Mouse (Mus musculus): ENCODE measurements at regions not wholly inside any gene's neighbourhood (a gene's known extent, or its start where the extent isn't known, plus 50 kb on each side); places are given as distances from the start of the nearest gene placed in this dataset.

- 71% methylated on average over 6 of the region's 6 CpGs for WGBS
- no peak for ATAC-seq (ENCODE audit: low FRiP score, low TSS enrichment)
Measured at GRCm38 (mm10) chr2:178948471-178948870, 493.8 kb upstream of the Cdh4 start.

GRCm38 (mm10) chr2:178949103-178949502, 493.1 kb upstream of the Cdh4 start:
- Histone ChIP-seq H3K9me3 (ENCODE audit: control insufficient read depth, low read length) (no peaks in the 10 kb centered on the region), H3K9ac (ENCODE audit: low read length) (no peak overlapping the region), H3K4me3 (ENCODE audit: low read depth, low read length) (no peak overlapping the region), H3K4me1 (replicated peaks; ENCODE audit: control insufficient read depth, insufficient read depth) (no peaks in the 10 kb centered on the region), H3K27me3 (ENCODE audit: control insufficient read depth, insufficient read depth, low read length) (no peaks in the 10 kb centered on the region), H3K27ac (replicated peaks) (no peak overlapping the region), H3K4me2 (replicated peaks; ENCODE audit: low read depth) (no peak overlapping the region), H3K36me3 (ENCODE audit: control insufficient read depth, insufficient read depth, low read length) (no peaks in the 10 kb centered on the region)
- no peak for DNase-seq (ENCODE audit: low spot score)
- no peak for ATAC-seq (ENCODE audit: low FRiP score, low TSS enrichment)
- no peak for TF ChIP-seq CTCF (IDR thresholded peaks at IDR 0.05; ENCODE audit: low read depth)
- no peak for TF ChIP-seq EP300 (optimal IDR thresholded peaks at IDR 0.05)
- WGBS = 36% methylated on average over 4 of the region's 4 CpGs

More at GRCm38 (mm10) chr2:178948471-178948870, 493.8 kb upstream of the Cdh4 start:
- DNase-seq (ENCODE audit: low spot score) = no peak
- no peak overlapping the region for H3K4me2 ChIP-seq (replicated peaks; ENCODE audit: low read depth)
- no peaks in the 10 kb centered on the region for H3K27me3 ChIP-seq (ENCODE audit: control insufficient read depth, insufficient read depth, low read length)
- TF ChIP-seq EP300 (optimal IDR thresholded peaks at IDR 0.05) (no peak), CTCF (IDR thresholded peaks at IDR 0.05; ENCODE audit: low read depth) (no peak)
- no peaks in the 10 kb centered on the region for H3K9me3 ChIP-seq (ENCODE audit: control insufficient read depth, low read length)
- no peak overlapping the region for H3K9ac ChIP-seq (ENCODE audit: low read length)
- no peak overlapping the region for H3K4me3 ChIP-seq (ENCODE audit: low read depth, low read length)
- H3K36me3 ChIP-seq (ENCODE audit: control insufficient read depth, insufficient read depth, low read length) = no peaks in the 10 kb centered on the region
- H3K27ac ChIP-seq (replicated peaks) = no peak overlapping the region
- H3K4me1 ChIP-seq (replicated peaks; ENCODE audit: control insufficient read depth, insufficient read depth) = no peaks in the 10 kb centered on the region

- Histone ChIP-seq H3K9me3 (ENCODE audit: control insufficient read depth, low read length) (no peaks in the 10 kb centered on the region), H3K4me1 (replicated peaks; ENCODE audit: control insufficient read depth, insufficient read depth) (no peaks in the 10 kb centered on the region), H3K27ac (replicated peaks) (no peak overlapping the region), H3K4me2 (replicated peaks; ENCODE audit: low read depth) (no peak overlapping the region), H3K27me3 (ENCODE audit: control insufficient read depth, insufficient read depth, low read length) (no peaks in the 10 kb centered on the region), H3K36me3 (ENCODE audit: control insufficient read depth, insufficient read depth, low read length) (no peaks in the 10 kb centered on the region), H3K4me3 (ENCODE audit: low read depth, low read length) (no peak overlapping the region), H3K9ac (ENCODE audit: low read length) (no peak overlapping the region)
- no peak for DNase-seq (ENCODE audit: low spot score)
- TF ChIP-seq CTCF (IDR thresholded peaks at IDR 0.05; ENCODE audit: low read depth) = no peak
- TF ChIP-seq EP300 (optimal IDR thresholded peaks at IDR 0.05) = no peak
- WGBS = 25% methylated on average over 1 of the region's 1 CpGs
- ATAC-seq (ENCODE audit: low FRiP score, low TSS enrichment) = no peak
Measured at GRCm38 (mm10) chr2:178950304-178950703, 491.9 kb upstream of the Cdh4 start.

- 40% methylated on average over 2 of the region's 2 CpGs for WGBS
Measured at GRCm38 (mm10) chr2:178954420-178955067, 487.7 kb upstream of the Cdh4 start.

GRCm38 (mm10) chr2:178958829-178959228, 483.4 kb upstream of the Cdh4 start:
- ATAC-seq (ENCODE audit: low FRiP score, low TSS enrichment) (no peak), DNase-seq (ENCODE audit: low spot score) (no peak)
- Histone ChIP-seq H3K9me3 (ENCODE audit: control insufficient read depth, low read length) (no peaks in the 10 kb centered on the region), H3K27me3 (ENCODE audit: control insufficient read depth, insufficient read depth, low read length) (no peaks in the 10 kb centered on the region), H3K9ac (ENCODE audit: low read length) (no peak overlapping the region), H3K4me2 (replicated peaks; ENCODE audit: low read depth) (no peak overlapping the region), H3K27ac (replicated peaks) (no peak overlapping the region), H3K4me1 (replicated peaks; ENCODE audit: control insufficient read depth, insufficient read depth) (no peaks in the 10 kb centered on the region), H3K36me3 (ENCODE audit: control insufficient read depth, insufficient read depth, low read length) (no peaks in the 10 kb centered on the region), H3K4me3 (ENCODE audit: low read depth, low read length) (no peak overlapping the region)
- 70% methylated on average over 10 of the region's 10 CpGs for WGBS
- TF ChIP-seq EP300 (optimal IDR thresholded peaks at IDR 0.05) (no peak), CTCF (IDR thresholded peaks at IDR 0.05; ENCODE audit: low read depth) (no peak)

More at GRCm38 (mm10) chr2:178954420-178955067, 487.7 kb upstream of the Cdh4 start:
- no peak overlapping the region for H3K9ac ChIP-seq (ENCODE audit: low read length)
- no peak for DNase-seq (ENCODE audit: low spot score)
- no peaks in the 10 kb centered on the region for H3K4me1 ChIP-seq (replicated peaks; ENCODE audit: control insufficient read depth, insufficient read depth)
- no peak overlapping the region for H3K4me3 ChIP-seq (ENCODE audit: low read depth, low read length)
- no peak overlapping the region for H3K4me2 ChIP-seq (replicated peaks; ENCODE audit: low read depth)
- no peak for ATAC-seq (ENCODE audit: low FRiP score, low TSS enrichment)
- TF ChIP-seq CTCF (IDR thresholded peaks at IDR 0.05; ENCODE audit: low read depth) (no peak), EP300 (optimal IDR thresholded peaks at IDR 0.05) (no peak)
- H3K27ac ChIP-seq (replicated peaks) = no peak overlapping the region
- H3K27me3 ChIP-seq (ENCODE audit: control insufficient read depth, insufficient read depth, low read length) = no peaks in the 10 kb centered on the region
- no peaks in the 10 kb centered on the region for H3K36me3 ChIP-seq (ENCODE audit: control insufficient read depth, insufficient read depth, low read length)
- no peaks in the 10 kb centered on the region for H3K9me3 ChIP-seq (ENCODE audit: control insufficient read depth, low read length)

- Histone ChIP-seq H3K9ac (ENCODE audit: low read length) (no peak overlapping the region), H3K27me3 (ENCODE audit: control insufficient read depth, insufficient read depth, low read length) (no peaks in the 10 kb centered on the region), H3K9me3 (ENCODE audit: control insufficient read depth, low read length) (no peaks in the 10 kb centered on the region), H3K36me3 (ENCODE audit: control insufficient read depth, insufficient read depth, low read length) (no peaks in the 10 kb centered on the region), H3K4me3 (ENCODE audit: low read depth, low read length) (no peak overlapping the region), H3K4me1 (replicated peaks; ENCODE audit: control insufficient read depth, insufficient read depth) (no peaks in the 10 kb centered on the region), H3K4me2 (replicated peaks; ENCODE audit: low read depth) (no peak overlapping the region), H3K27ac (replicated peaks) (no peak overlapping the region)
- WGBS = 49% methylated on average over 6 of the region's 6 CpGs
- TF ChIP-seq CTCF (IDR thresholded peaks at IDR 0.05; ENCODE audit: low read depth) (no peak), EP300 (optimal IDR thresholded peaks at IDR 0.05) (no peak)
- no peak for DNase-seq (ENCODE audit: low spot score)
- ATAC-seq (ENCODE audit: low FRiP score, low TSS enrichment) = no peak
Measured at GRCm38 (mm10) chr2:178959603-178960002, 482.6 kb upstream of the Cdh4 start.
